Mouse (Mus musculus) mouse trophoblast stem cell (cell line): ENCODE data around the gene Kif22.
"Not testable (repeated sequence)": the region's sequence is repeated elsewhere in the genome, so short reads cannot be mapped to it uniquely, and the experiment has no call there.

Source experiments
- in situ Hi-C, 2 experiments: fragments of 300-500 bp; cut with MseI, MboI; formaldehyde crosslinking; loops; 2 replicates in 1 of 2; 3 replicates in 1 of 2; pipeline ENCODE4 v1.15.1; 2025

Kif22 gene

DNA sequence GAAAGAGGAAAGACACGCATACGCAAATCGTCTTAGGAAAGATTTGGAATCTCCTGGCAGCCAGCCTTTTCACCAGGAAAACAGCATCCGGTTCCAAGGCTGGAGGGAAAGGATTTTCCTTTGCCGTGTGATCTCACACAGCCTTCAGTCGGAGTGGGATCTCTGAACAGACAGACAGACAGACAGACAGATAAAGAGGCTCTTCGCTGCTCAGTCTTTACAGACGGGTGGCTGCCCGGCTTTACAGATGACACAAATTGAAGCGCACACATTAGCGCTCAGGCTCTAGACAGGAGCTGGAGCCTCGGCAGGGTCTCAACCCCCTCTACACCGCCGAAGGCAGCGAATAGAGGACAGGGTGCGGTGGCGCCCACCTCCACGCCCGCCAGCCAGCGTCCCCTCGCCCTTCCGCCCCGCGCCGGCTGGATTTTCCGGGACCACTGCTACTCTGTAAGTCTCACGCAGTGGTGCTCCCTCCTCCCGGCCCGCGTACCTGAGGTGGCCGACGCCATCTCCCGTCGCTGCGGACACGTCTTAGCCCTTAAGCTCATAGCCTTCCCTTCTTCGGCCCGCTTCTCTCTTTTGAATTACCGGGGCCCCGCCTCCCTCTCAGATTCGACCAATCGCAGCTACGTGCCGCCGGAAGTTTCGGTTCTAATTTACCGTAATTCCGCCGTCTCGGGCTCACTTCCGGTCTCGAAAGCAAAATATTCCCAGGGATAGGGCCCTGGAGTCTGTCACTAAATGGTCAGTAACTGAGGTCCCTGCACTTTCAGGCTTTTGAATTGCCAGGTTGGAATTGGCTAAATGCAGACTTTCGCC lies at the start of gene Kif22:
Gene Kif22, minus strand, starts transcription at position 621 of the 822 bp plus-strand sequence.
- in situ Hi-C loops, result no loop called here

DNA sequence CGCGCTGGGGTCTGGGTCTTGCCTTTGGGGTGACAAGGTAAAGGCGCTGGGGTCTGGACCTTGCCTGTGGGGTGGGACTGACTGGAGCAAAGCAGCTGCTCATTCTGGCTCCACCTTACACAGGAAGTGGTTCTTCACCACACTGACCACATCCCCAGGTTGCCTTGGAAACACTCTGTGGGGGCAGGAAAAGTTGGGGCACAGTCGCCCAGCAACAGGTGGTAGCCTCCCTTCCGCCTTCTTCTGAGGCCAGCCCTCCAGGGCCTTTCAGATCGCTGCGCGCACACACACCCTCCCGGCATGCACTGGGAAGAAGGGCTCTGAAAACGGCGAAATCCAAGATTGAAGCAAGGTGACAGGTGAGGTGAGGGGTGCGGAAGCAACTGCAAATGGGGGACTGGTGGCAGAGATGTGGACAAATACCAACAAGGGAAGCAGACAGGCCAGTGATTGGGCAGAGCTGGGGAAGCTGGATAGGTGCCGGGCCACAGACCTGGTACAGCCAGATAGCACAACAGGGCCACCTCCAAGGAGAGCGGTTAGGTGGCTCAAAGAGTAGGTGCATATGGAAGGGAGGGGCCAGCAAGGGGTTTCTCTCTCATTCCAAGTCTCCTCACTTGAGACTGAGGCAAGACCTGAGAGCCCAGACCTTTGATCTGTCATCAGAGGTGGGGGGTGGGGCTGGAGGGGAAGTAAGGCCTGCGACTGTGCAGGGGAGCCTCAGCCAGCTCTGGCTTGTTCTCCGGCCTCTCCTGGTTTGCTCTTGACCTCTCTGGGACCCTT lies 49.0 kb upstream of the Kif22 start, which contains the start of gene AI467606:
Gene AI467606, plus strand, starts transcription at position 246 of the 783 bp plus-strand sequence.
- in situ Hi-C loops, result no loop called here

DNA sequence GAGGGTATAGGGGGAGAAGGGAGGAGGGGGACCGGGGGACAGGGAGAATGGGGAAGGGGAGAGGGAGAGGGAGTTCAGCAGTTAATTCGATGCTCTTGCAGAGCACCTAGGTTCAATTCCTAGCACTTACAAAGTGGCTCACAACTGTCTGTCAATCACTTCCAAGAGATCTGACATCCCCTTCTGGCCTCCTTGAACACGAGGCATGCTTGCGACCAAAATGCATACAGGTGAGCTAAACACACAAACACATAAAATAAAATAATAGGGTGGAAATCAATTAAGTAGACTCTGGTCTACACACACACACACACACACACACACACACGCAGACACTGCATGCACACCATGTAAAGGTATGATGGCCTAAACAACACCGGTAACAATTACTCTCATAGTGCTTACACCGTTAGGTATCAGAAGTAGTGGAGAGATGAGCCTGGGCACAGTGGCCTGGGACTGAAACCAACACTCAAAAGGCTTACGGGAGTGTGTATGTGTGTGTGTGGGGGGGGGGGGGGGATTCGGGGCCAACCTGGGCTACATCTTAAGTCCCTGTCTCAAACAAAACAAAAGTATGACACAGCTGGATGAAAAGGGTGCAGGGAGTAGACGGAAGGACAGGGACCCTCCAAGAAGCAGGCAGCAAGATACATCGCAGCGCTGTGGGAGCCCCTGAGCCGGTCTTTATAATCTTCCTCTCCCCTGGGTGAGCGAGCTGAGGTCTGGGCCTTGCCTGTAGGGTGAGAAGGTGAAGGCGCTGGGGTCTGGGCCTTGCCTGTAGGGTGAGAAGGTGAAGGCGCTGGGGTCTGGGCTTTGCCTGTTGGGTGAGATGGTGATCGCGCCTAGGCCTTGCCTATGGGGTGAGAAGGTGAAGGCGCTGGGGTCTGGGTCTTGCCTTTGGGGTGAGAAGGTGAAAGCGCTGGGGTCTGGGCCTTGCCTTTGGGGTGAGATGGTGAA lies 48.2 kb upstream of the Kif22 start:
- in situ Hi-C loops, result no loop called here

DNA sequence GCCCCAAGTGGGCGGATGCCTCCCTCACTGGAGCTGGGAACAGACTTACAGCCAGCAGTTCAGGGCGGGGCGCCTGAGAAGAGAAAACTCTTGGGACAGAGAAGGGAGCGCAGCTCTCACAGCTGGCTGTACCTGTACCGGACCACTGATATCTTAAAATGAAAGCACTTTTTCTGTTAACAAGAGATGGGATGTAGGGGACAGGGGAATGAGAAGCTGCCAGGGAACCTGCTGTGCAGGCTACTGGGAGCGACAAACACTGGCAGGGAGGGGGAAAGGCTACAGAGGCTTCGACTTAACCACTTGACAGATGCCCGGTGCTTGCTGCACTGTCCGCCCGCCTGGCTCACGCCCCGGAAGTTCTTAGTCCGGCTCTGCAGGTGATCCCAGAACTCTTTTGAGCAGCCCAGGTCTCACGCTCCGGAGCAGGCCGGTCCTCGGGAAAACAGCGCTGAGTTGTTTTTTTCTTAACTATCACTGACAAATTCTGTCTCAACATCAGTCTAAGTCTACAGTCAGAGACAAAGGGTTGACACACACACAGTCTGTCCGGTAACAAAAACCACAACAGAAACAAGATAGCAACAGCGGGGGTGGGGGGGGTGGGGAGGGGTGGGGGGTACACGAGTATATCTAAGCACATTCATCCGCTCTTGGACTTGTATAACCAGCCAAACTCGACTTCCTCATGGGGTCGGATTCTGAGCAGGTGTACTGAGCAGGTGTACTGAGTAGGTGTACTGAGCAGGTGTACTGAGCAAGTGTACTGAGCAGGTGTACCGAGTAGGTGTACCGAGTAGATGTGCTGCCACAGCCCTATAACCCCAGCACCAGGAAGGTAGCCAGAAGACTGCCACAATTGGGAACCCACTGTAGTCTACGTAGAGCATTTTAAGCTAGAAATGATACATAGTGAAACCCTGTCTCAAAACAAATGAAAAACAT lies 46.9 kb upstream of the Kif22 start:
- in situ Hi-C loops, result no loop called here

DNA sequence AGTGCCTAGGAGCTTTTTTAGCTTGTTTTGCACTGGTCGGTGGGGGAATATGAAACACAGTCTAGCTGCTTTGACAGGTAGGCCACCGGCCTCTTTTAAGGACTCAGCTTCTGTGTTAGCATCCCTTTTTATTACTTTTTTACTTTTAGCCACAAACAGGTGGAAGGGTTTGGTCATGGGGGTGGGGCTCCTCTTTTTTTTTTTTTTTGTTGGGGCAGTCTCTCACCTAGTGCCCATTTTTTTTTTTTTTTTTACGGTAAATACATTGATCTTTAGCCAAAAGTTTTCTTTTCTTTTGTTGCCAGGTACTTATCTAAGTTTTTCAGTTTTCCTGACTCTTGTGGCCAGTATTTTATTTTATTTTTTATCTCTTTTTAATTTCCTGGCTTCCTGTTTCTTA lies 45.8 kb upstream of the Kif22 start:
- in situ Hi-C loops, result no loop called here

DNA sequence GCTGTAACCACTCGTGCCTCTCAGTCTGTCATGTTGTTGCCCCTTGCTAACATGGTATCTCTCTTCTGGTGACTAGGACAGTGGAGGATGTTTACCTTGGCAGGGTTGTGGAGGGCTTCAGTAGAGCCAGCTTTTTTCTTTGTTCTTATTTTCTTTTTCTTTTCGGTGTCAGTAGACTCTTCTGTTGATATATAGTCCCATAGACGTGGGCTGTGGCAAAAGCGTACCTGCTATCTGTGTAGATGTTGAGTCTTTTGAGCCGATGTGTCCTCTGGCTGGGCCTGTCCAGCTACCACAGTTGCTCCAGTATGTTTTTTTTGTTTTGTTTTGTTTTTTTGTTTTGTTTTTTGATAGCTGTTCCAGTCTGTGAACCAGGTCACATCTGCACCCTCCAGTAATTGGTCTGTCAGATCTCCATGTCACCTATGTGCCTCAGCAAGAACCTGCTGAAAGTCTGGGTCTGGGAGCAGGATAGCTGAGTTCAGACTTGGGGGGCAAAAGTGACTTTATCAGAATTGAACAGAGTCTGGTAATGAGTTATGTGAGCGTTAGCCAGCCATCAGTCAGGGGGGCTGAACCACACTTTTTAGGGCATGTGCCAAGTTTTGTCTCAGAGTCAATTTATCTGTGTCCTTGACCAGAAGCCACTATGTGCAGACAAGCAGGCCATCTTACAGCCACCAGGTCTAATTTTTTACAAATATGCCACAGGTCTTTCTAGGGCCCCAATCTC lies 45.2 kb upstream of the Kif22 start, which contains the start of gene Zg16:
Gene Zg16, minus strand, starts transcription at position 51 of the 733 bp plus-strand sequence.
- in situ Hi-C loops, result not testable (repeated sequence)

DNA sequence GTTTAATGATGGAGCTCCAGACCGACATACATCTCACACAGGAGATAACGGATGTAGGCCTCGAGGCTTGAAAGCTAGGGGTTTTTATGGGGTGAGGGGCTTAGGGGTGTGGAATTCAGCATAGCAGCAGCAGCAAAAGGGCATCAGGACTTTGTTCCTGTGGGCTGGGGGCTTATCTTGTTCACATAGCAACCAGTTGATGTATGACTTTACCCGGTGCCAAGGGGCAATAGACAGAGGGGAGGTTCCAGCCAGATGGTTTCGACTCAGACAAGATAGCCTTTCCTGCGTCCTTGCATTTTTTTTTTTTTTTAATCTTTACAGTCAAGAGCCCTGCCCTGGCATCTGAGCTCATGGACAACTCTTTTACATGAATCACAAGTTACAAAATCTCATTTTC lies 43.5 kb upstream of the Kif22 start:
- in situ Hi-C loops, result not testable (repeated sequence)

DNA sequence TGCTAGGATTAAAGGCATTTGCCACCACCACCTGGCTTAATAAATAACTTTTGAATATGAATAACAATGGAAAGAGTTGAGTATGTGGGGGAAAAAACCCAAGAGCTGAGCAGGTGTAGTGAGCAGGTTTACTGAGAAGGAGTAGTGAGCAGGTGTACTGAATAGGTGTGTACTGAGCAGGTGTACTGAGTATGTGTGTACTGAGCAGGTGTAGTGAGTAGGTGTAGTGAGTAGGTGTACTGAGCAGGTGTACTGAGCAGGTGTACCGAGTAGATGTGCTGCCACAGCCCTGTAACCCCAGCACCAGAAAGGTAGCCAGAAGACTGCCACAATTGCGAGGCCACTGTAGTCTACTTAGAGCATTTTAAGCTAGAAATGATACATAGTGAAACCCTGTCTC lies 42.5 kb upstream of the Kif22 start:
- in situ Hi-C loops, result no loop called here

DNA sequence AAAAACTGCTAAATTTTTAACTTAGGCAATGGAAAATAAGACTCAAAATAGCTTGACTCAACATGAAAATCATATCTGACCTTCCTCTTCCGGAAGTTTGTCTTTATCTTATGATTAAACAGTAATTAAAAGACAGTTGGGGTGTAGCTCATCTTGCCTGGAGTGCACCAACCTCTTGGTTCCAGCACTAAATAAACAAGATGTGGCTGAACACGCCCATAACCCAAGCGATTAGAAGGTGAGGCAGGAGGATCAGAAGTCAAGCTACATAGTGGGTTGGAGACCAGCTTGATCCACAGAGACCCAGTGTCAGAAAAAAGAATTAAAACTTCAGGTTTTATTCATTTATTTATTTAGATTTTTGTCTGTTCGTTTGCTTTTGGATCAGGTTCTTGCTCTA lies 41.4 kb upstream of the Kif22 start:
- in situ Hi-C loops, result no loop called here

DNA sequence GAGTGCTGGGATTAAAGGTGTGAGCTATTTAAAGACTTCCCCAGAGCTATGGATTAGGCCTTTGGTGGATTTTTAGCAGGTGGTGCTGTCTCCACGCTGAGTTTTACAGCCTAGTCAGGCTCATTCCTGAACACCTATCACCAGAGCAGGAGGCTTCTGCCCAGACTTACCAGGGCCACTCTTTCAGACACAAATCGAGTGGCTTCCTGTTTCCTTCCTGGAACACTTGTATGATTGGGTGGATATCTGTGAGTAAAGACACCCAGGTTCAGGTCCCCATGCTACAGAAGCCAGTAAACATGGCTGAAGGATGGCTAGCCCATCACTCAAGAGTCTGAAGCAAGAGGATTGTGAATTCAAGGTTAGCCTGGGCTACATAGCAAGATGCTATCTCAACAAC lies 40.7 kb upstream of the Kif22 start:
- in situ Hi-C loops, result no loop called here

DNA sequence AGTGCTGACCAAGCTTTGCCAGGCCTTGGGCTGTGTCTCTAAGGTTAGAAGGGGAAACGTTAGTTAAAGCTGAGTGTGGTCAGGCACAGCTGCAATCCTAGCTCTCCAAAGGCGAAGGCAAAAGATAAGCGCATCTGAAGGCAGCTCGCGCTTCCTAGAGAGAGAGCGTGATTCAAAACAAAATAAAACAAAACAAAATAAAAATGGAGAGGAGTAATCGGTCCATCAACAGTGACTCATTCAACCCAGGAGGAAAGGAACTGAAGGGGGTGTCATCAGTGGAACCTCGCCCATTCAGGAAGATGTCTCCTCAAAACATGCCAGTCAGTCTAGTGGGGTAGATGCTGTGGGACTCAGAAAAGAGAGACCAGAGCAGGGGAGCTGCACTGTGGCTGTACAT lies 40.0 kb upstream of the Kif22 start:
- in situ Hi-C loops, result no loop called here

DNA sequence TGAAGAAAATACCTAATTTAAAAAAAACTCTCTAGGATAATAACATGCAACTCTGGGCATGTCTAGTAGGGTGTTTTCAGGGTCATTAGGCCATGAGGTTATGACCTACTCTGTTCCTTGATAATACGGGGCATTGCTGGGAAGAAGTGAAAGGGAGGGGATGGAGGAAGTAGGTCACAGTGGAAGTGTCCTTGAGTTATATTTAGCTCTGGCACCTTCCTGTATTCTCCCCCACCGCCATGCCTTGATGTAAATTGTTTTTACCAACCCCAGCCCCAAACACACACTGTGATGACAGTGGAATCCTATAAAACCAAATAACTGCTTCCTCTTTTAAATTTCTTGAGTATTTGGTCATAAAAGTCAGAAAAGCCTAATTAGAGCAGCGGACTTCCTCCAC lies 37.8 kb upstream of the Kif22 start:
- in situ Hi-C loops, result no loop called here

DNA sequence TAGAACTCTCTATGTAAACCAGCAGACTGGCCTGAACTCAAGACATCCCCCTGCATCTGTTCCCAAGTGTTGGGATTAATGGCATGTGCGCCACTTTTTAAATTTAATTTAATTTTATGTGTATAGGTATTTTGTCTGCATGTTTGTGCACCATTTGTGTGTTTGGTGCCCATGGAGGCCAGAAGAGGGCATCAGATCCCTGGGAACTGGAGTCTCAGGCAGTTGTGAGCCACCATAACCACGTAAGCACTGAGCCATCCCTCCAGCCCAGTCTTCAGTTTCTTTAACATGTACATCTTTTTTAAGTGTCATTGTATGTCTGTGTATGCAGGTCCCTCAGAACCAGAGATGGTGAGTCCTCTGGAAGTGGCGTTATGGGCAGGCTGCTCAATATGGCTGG lies 35.4 kb upstream of the Kif22 start:
- in situ Hi-C loops, result no loop called here

DNA sequence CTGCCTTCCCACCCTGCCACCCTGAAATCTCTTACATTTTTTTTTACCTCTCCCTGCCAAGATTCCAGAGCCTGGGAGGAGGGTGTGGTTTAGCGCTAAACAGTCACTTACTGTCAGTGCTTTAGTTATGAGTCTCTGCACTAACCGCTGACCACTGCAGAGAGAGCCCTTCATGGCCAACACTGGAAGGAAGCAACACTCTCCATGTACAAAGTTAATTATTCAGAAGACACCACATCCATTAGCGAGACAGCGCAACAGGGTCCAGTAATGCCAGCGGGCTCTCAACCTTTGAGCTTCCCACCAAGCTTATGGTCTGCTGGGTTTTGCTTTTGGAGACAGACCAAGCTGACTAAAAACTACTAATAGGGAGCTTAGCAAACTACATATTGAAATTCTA lies 33.9 kb upstream of the Kif22 start:
- in situ Hi-C loops, result no loop called here

DNA sequence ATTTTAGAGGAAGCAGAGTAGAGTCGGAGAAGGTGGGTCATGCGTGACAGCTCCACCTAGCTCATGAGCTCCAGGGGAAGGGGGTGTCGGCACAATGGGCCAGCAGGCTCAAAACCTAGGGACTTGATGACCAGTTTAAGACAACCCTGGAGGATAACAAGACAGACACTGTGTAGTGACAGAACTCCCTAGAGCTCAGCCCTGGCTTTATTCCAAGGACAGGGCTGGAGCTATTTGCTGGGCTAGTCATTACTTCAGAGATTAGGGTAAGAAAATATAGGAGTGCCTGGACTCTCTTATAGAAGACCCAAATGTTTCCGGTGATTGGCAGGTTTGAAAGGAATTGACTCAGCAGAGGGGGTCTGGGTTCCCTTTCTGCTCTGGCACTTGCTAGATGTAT lies 30.9 kb upstream of the Kif22 start:
- in situ Hi-C loops, result no loop called here

DNA sequence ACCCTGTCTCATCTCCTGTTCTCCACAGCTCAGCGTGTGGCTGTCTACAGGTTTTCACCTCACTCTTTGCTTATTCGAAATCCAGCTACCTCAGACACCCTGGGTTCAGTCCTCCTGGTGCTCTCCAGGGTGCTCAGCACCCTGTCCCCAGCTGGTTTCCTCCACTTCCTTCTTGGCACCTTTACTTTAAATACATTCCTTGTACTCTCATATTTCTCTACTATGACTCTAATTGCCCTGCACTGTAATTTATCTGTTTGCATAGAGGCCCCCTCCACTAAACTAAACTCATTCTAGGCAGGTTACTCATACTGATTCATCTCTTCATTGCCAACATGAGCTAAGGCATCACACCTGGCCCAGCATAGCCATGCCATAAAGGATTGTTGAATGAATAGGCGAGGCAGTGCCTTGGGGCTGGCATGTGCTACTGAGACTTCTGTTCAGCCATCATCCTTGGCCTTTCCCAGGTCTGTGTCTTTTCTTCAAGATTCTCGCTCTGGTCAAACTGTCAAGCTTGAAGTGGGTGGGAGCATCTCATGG lies 28.7 kb upstream of the Kif22 start:
- in situ Hi-C loops, result no loop called here

DNA sequence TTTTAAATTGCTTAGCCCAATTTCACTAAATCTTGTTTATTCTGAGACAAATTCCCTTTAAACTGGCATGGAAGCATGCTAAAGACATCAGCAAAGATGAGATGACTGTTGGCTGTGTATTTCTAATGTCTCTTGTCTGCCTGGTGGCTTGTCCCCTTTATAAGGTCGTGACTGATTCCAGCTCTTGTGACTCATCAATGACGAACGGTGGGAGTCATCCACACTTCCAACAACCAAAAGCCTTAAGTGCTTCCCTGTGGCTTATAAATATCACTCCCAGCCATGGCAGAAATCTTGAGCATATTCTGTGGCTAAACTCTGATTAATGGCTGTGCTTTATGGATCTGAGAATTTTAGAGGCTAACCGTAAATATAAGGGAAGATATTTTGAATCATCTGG lies 24.0 kb upstream of the Kif22 start:
- in situ Hi-C loops, result no loop called here

DNA sequence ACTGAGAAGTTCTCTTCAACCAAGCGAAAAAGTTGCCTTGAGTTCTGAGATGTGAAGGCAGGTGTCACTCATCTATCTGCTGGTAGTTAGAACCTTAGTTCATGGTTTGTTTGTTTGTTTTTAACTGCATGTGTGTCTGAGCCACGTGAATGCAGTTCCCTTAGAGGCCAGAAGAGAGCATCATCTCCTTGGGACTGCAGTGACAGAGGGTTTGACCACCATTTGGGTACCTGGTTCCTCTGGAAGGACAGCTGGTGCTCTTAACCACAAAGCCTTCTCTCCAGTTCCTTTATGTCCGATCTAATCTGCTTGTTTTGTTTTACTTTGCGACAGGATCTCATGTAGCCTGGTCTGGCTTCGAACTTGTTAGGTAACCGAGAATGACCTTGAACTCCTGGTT lies 23.3 kb upstream of the Kif22 start:
- in situ Hi-C loops, result no loop called here

DNA sequence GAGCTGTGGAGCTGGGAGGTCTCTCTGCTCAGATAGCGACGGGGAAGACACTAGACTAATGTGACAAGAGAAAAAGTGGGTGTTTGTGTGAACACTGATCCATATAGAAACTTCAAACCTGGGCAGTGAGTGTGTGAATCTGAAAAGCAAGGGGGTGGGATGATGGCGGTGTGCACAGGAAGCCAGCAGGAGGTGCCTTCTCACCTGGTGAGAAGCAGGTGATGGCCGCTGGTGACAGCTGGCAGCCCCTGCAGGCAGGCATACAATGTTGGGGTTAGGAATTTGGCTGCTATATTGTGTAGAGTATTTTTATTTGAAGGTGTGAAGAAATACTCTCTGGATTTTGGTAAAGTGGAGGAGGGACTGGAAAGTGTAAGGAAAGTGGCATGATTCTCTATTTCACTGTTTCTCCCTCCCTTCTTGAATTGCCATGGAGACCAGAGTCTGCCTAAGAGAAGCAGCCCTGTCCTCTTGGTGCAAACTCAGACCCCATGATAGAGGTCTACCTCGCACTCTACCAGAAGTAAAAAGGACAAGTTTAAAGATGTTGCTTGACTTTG lies 12.8 kb upstream of the Kif22 start:
- in situ Hi-C loops, result no loop called here
